Mouse (Mus musculus) C2C12 (cell line): Measurements from ENCODE around the gene Kank2. TPM values are rescaled to one million over a fixed set of nuclear protein-coding genes. Genes with fewer than 3 reads are reported as not detected.

ENCODE experiments used
- H3K27me3 ChIP-seq: one replicate; pipeline ENCODE4 v1.6.1; 2011; ENCODE audit not compliant: control insufficient read depth, insufficient read depth, insufficient read length
- H3K36me3 ChIP-seq: one replicate; pipeline ENCODE4 v1.6.1; 2011; ENCODE audit not compliant: control insufficient read depth, insufficient read depth
- H3K4me3 ChIP-seq: one replicate; pipeline ENCODE4 v1.5.1; 2011; ENCODE audit warnings: mild to moderate bottlenecking, control low read depth; ENCODE audit not compliant: poor library complexity, insufficient read depth, severe bottlenecking
- H3K79me2 ChIP-seq: one replicate; pipeline ENCODE4 v1.6.1; 2011; ENCODE audit not compliant: control insufficient read depth, insufficient read depth
- H3K79me3 ChIP-seq: one replicate; pipeline ENCODE4 v1.6.1; 2011; ENCODE audit warnings: low read depth, control low read depth
- H3ac ChIP-seq: one replicate; pipeline ENCODE3; 2011; ENCODE audit warnings: low read depth; ENCODE audit not compliant: control insufficient read depth, insufficient read length
- CEBPB ChIP-seq: IDR thresholded peaks from one replicate; pipeline ENCODE4 v1.6.1; 2011; ENCODE audit warnings: low read depth, mild to moderate bottlenecking, control low read depth, moderate library complexity
- CTCF ChIP-seq: IDR thresholded peaks from one replicate; pipeline ENCODE4 v1.5.1; 2011; ENCODE audit not compliant: control insufficient read depth, insufficient read depth, insufficient read length
- FOSL1 ChIP-seq: IDR thresholded peaks from one replicate; pipeline ENCODE4 v1.8.0; 2011; ENCODE audit warnings: mild to moderate bottlenecking, low read length; ENCODE audit not compliant: poor library complexity, insufficient read depth, severe bottlenecking
- MAX ChIP-seq: IDR thresholded peaks from one replicate; pipeline ENCODE4 v1.6.1; 2011; ENCODE audit warnings: mild to moderate bottlenecking, control low read depth
- MYOD1 ChIP-seq: IDR thresholded peaks from one replicate; pipeline ENCODE4 v1.6.1; 2011; ENCODE audit warnings: low read depth; ENCODE audit not compliant: control insufficient read depth, insufficient read length
- MYOG ChIP-seq: IDR thresholded peaks from one replicate; pipeline ENCODE4 v1.6.1; 2011; ENCODE audit not compliant: control insufficient read depth, insufficient read length; ENCODE audit errors: extremely low read depth
- USF1 ChIP-seq: IDR thresholded peaks from one replicate; pipeline ENCODE4 v1.6.1; 2011; ENCODE audit warnings: low read depth, mild to moderate bottlenecking, control low read depth, moderate library complexity
- polyA plus RNA-seq: library from polyadenylated mRNA; unstranded; fragments of >200 nt; fragmentation: generic; extraction: Trizol; gene quantifications from one replicate; pipeline ENCODE4 v1.2.1, GENCODE M21; 2012; ENCODE audit warnings: missing spikeins

Kank2 gene
- polyA plus RNA-seq, 1 experiment: 43.3 TPM

GRCm38 (mm10) chr9:21754003-21754402 is 44.5 kb downstream of the Kank2 start:
- Histone ChIP-seq H3ac (no peak overlapping the region), H3K79me2 (peaks cover 34% of the 10 kb centered on the region), H3K4me3 (no peak overlapping the region), H3K79me3 (peaks cover 27% of the 10 kb centered on the region), H3K27me3 (no peaks in the 10 kb centered on the region), H3K36me3 (peaks cover 28% of the 10 kb centered on the region)
- TF ChIP-seq MYOD1 (peak; percentile 3), MAX (peak; percentile 19), MYOG (no peak), FOSL1 (peak; percentile 74)

DNA sequence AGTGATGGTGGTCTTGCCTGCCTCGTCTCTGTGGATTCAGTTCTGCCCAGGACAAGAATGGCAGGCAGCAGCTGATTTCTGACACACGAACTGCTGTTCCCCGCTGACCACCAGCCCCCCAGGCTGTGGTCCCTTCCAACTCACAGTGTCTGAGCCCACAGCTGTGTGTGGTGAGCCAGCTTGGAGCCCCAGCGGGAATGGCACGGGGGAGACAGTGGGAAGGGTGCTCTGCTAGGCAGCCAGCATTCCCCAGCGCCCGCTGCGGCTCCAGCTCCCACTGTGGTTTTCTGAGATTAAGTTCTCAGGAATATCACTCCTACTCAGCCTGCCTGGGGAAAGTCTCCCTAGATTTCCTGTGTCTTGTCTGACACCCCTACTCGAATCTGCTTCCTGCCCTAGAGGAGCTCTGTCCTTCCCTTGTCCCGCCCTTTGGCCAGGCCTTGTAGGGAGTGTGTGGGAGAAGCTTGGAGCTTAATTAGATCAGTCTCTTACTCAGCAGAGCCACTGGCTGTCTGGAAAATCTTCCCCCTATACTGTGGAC is 46.2 kb downstream of the Kank2 start:
- Histone ChIP-seq H3K27me3 (no peaks in the 10 kb centered on the region), H3K4me3 (no peak overlapping the region), H3K36me3 (peaks cover 39% of the 10 kb centered on the region), H3K79me3 (peaks cover 14% of the 10 kb centered on the region), H3K79me2 (peaks cover 25% of the 10 kb centered on the region), H3ac (peak overlapping the region; percentile 0)
- TF ChIP-seq CTCF: no peak
- TF ChIP-seq FOSL1: no peak
- peak; percentile 96 for TF ChIP-seq MYOD1
- no peak for TF ChIP-seq MYOG
- TF ChIP-seq USF1: no peak

- TF ChIP-seq MYOD1: peak; percentile 94
- no peak for TF ChIP-seq USF1
- peak; percentile 77 for TF ChIP-seq CTCF
- TF ChIP-seq CEBPB: no peak
- TF ChIP-seq MYOG: no peak
- peak; percentile 66 for TF ChIP-seq FOSL1
- TF ChIP-seq MAX: peak; percentile 87
- Histone ChIP-seq H3K36me3 (peaks cover 39% of the 10 kb centered on the region), H3K27me3 (no peaks in the 10 kb centered on the region), H3K4me3 (no peak overlapping the region), H3K79me2 (peaks cover 16% of the 10 kb centered on the region), H3K79me3 (peaks cover 6% of the 10 kb centered on the region), H3ac (no peak overlapping the region)
These were observed 47.2 kb downstream of the Kank2 start for GRCm38 (mm10) chr9:21751347-21751746.

- TF ChIP-seq MYOG (no peak), CEBPB (no peak), CTCF (no peak), MAX (no peak), MYOD1 (no peak), USF1 (no peak), FOSL1 (no peak)
- peaks cover 42% of the 10 kb centered on the region for H3K36me3 ChIP-seq
- peaks cover 8% of the 10 kb centered on the region for H3K79me2 ChIP-seq
These were observed 48.2 kb downstream of the Kank2 start for GRCm38 (mm10) chr9:21750370-21750769.

GRCm38 (mm10) chr9:21749382-21750118 is 49.0 kb downstream of the Kank2 start:
- H3K36me3 ChIP-seq: peaks cover 47% of the 10 kb centered on the region

More at GRCm38 (mm10) chr9:21750370-21750769, 48.2 kb downstream of the Kank2 start:
- Histone ChIP-seq H3ac (no peak overlapping the region), H3K4me3 (no peak overlapping the region), H3K27me3 (no peaks in the 10 kb centered on the region), H3K79me3 (peaks cover 5% of the 10 kb centered on the region)

DNA sequence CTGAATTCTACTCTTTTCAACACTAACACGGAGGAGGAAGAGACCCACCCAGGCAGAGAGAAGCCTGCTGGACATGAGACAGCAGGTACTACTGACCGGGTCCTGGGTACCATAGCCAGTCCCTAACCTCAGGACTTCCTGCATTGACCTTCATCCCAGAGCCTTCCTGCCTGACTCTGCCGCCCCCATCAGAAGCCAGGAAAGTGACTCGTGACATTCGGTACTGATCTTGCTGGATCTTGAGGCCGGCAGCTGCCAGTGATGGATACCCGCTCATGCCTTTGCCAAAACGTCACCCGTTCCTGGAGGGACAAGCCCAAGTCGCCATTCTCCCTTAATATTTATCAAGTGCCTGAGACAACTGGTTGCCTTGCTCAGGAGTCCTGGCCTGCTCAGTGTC is 50.1 kb downstream of the Kank2 start:
- TF ChIP-seq USF1: no peak
- TF ChIP-seq FOSL1: no peak
- TF ChIP-seq CTCF: no peak
- peaks cover 8% of the 10 kb centered on the region for H3K79me2 ChIP-seq
- no peaks in the 10 kb centered on the region for H3K27me3 ChIP-seq
- H3ac ChIP-seq: no peak overlapping the region
- no peak overlapping the region for H3K4me3 ChIP-seq
- H3K36me3 ChIP-seq: peaks cover 58% of the 10 kb centered on the region
- no peaks in the 10 kb centered on the region for H3K79me3 ChIP-seq

More at GRCm38 (mm10) chr9:21749382-21750118, 49.0 kb downstream of the Kank2 start:
- Histone ChIP-seq H3K79me2 (peaks cover 8% of the 10 kb centered on the region), H3K27me3 (no peaks in the 10 kb centered on the region), H3K4me3 (no peak overlapping the region), H3ac (no peak overlapping the region), H3K79me3 (no peaks in the 10 kb centered on the region)
- TF ChIP-seq MAX (no peak), MYOD1 (no peak), CEBPB (no peak), MYOG (no peak), CTCF (no peak), FOSL1 (no peak), USF1 (no peak)
